Mouse (Mus musculus) liver, embryonic 11.5 days (tissue): Measurements from ENCODE around the gene Smad9. TPM values are rescaled to one million over a fixed set of nuclear protein-coding genes. Genes with fewer than 3 reads are reported as not detected.
"Not testable (repeated sequence)": the region's sequence is repeated elsewhere in the genome, so short reads cannot be mapped to it uniquely, and the experiment has no call there.

ENCODE experiments used
- ATAC-seq: fragments of 200-750 bp; cut with Nextera tagmentation; replicated peaks from 2 replicates; pipeline ENCODE4 v1.8.0; 2017; ENCODE audit warnings: moderate number of reproducible peaks, mild to moderate bottlenecking, moderate TSS enrichment, moderate library complexity; ENCODE audit not compliant: low FRiP score
- DNase-seq: peaks from one replicate; pipeline ENCODE4 v3.0.0-alpha.2; 2017; ENCODE audit warnings: low spot score
- H3K27ac ChIP-seq: fragments of 300-500 bp; sonication (generic); 2 replicates; pipeline ENCODE4 v1.5.1; 2014; ENCODE audit warnings: mild to moderate bottlenecking, low read depth, low read length, control low read depth
- H3K27me3 ChIP-seq: fragments of 300-500 bp; sonication (generic); replicated peaks from 2 replicates; pipeline ENCODE4 v1.6.1; 2014; ENCODE audit warnings: low read length, mixed read lengths; ENCODE audit not compliant: control insufficient read depth, insufficient read depth
- H3K36me3 ChIP-seq: fragments of 300-500 bp; sonication (generic); 2 replicates; pipeline ENCODE4 v1.6.1; 2014; ENCODE audit warnings: mild to moderate bottlenecking, low read length, moderate library complexity, mixed read lengths; ENCODE audit not compliant: control insufficient read depth, insufficient read depth
- H3K4me1 ChIP-seq: fragments of 300-500 bp; sonication (generic); replicated peaks from 2 replicates; pipeline ENCODE4 v1.6.1; 2014; ENCODE audit warnings: low read length, mixed read lengths; ENCODE audit not compliant: control insufficient read depth, insufficient read depth
- H3K4me2 ChIP-seq: fragments of 300-500 bp; sonication (generic); 2 replicates; pipeline ENCODE4 v1.6.1; 2014; ENCODE audit warnings: mild to moderate bottlenecking, control low read depth, moderate library complexity
- H3K4me3 ChIP-seq: fragments of 300-500 bp; sonication (generic); 2 replicates; pipeline ENCODE4 v1.5.1; 2014; ENCODE audit warnings: low read depth, low read length, control low read depth
- H3K9ac ChIP-seq: fragments of 300-500 bp; sonication (generic); 2 replicates; pipeline ENCODE4 v1.6.1; 2014; ENCODE audit warnings: low read depth, low read length, control low read depth
- H3K9me3 ChIP-seq: fragments of 300-500 bp; sonication (generic); 2 replicates; pipeline ENCODE4 v1.6.1; 2016; ENCODE audit warnings: low read length, inconsistent platforms, mixed read lengths; ENCODE audit not compliant: control insufficient read depth
- WGBS: fragments of 180-500 bp; shearing (Covaris S2); extraction: QIAGEN DNeasy Blood & Tissue Kit; methylation state at CpG from one replicate; pipeline ENCODE4 v1.1.7; 2014; 5-methylcytosine and 5-hydroxymethylcytosine counted together
- polyA plus RNA-seq: library from polyadenylated mRNA; unstranded; fragments of >200 nt; fragmentation: Nextera tagmentation; extraction: Ambion mirVana; gene quantifications from 2 replicates; pipeline ENCODE4 v1.2.1, GENCODE M21; 2014

Smad9 gene
- polyA plus RNA-seq, 1 experiment from 2014 or later: 0.66 TPM

DNA sequence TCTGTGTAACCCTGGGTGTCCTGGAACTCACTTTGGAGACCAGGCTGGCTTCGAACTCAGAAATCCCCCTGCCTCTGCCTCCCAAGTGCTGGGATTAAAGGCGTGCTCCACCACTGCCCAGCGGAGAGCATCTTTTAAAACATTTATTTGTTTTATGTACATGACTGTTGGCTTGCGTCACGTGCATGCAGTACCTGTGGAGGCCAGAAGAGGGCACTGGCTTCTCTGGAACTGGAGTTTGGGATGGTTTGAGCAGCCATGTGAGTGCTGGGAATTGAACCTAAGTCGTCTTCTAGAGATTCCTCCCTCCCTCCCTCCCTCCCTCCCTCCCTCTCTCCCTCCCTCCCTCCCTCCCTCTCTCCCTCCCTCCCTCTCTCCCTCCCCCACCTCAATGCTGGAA lies 10.1 kb downstream of the Smad9 start:
- not testable (repeated sequence) for H3K9me3 ChIP-seq, H3K27me3 ChIP-seq, H3K27ac ChIP-seq, H3K9ac ChIP-seq, H3K4me2 ChIP-seq, H3K36me3 ChIP-seq, H3K4me1 ChIP-seq, H3K4me3 ChIP-seq, DNase-seq, ATAC-seq
- WGBS: 81% methylated on average over 6 of the region's 6 CpGs

- Histone ChIP-seq H3K4me2 (no peak overlapping the region), H3K9ac (no peak overlapping the region), H3K9me3 (0 out of 2 replicates have a peak, but pooled peaks cover 3% of the 10 kb centered on the region), H3K4me3 (no peak overlapping the region), H3K27ac (no peak overlapping the region), H3K27me3 (no peaks in the 10 kb centered on the region), H3K36me3 (no peaks in the 10 kb centered on the region), H3K4me1 (peaks cover 3% of the 10 kb centered on the region; the same call in 1 of the 2 replicates)
- DNase-seq (no peak), ATAC-seq (no peak)
- WGBS: 74% methylated on average over 14 of the region's 14 CpGs
Measured at GRCm38 (mm10) chr3:54766034-54766433, 10.7 kb downstream of the Smad9 start.

- no peak for ATAC-seq
- Histone ChIP-seq H3K4me2 (no peak overlapping the region), H3K27me3 (no peaks in the 10 kb centered on the region), H3K4me3 (no peak overlapping the region), H3K9ac (no peak overlapping the region), H3K9me3 (0 out of 2 replicates have a peak, but pooled peaks cover 3% of the 10 kb centered on the region), H3K36me3 (no peaks in the 10 kb centered on the region), H3K4me1 (no peaks in the 10 kb centered on the region), H3K27ac (no peak overlapping the region)
- 76% methylated on average over 5 of the region's 5 CpGs for WGBS
- DNase-seq: no peak
Measured at GRCm38 (mm10) chr3:54766811-54767210, 11.4 kb downstream of the Smad9 start.

GRCm38 (mm10) chr3:54768592-54768991 lies 13.2 kb downstream of the Smad9 start:
- Histone ChIP-seq H3K9me3 (peaks cover 3% of the 10 kb centered on the region; the same call in 1 of the 2 replicates), H3K27ac (no peak overlapping the region), H3K27me3 (no peaks in the 10 kb centered on the region), H3K4me3 (no peak overlapping the region), H3K9ac (no peak overlapping the region), H3K36me3 (no peaks in the 10 kb centered on the region), H3K4me2 (no peak overlapping the region), H3K4me1 (no peaks in the 10 kb centered on the region)
- ATAC-seq (no peak), DNase-seq (no peak)
- 77% methylated on average over 8 of the region's 8 CpGs for WGBS

DNA sequence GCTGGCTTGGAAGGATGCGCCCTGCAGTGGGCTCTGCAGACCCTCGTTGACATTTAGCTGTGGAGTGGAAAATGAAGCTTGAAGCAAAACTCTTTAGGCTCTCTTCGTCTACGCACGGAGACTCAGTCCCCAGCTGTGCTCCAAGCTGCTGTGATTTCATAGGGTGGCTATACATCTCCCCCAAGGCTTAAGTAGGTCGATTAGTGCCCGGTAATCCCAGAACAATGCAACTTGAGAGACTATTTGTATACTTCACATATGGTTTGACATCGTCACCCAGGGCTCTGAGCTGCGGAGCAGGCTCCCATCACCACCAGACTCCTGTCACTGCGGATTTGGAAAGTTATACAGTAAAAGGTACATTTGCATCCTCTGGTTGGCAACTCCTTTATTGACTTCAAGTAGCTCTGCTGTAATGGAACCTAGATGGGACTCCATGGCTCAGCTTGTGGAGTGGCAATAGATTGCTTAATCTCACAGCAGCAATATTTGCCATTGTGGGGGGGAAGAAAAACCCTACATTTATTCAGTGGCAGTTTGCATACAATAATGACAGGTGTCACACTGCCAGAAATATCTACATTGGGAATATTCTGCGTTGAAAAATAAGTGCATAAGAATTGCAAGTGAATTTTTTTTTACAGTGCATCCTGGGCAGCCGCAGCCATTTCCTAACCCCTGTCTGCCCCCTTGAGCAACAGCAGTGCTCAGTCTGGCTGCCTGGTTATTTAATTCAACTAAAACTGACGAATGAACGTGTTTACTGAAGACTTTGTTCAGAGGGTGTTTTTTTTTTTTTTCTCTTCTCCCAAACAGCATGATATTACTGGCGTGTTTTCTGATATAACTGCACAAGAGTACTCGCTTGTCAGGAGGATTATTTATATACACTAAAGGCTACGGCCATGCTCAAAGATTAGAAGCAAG lies 14.2 kb downstream of the Smad9 start:
- Histone ChIP-seq H3K4me3 (no peak overlapping the region), H3K4me1 (no peaks in the 10 kb centered on the region), H3K27ac (no peak overlapping the region), H3K27me3 (no peaks in the 10 kb centered on the region), H3K36me3 (no peaks in the 10 kb centered on the region), H3K4me2 (no peak overlapping the region), H3K9ac (no peak overlapping the region), H3K9me3 (peaks cover 3% of the 10 kb centered on the region; the same call in 1 of the 2 replicates)
- ATAC-seq (no peak), DNase-seq (no peak)
- WGBS: 74% methylated on average over 17 of the region's 17 CpGs

DNA sequence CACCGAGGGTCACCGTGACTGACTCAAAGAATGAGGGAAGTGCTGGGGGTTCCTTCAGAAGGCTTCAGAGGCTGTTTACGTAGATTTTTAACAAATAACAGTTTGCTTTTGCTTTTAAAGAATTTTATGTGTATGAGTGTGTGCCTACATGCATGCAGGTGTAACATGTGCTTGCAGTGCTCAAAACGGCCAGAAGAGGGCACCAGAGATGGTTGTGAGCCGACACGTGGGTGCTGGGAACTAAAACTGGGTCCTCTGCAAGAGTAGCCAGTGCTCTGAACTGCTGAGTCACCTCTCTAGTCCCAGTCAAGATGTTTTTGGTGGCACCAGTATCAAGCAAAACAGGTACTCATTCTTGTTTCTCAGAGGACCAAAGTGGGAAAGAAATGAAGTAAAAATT lies 18.2 kb downstream of the Smad9 start:
- no peak overlapping the region for H3K27ac ChIP-seq
- no peaks in the 10 kb centered on the region for H3K36me3 ChIP-seq
- H3K9me3 ChIP-seq: peaks cover 3% of the 10 kb centered on the region; the same call in 1 of the 2 replicates
- 78% methylated on average over 6 of the region's 6 CpGs for WGBS
- H3K9ac ChIP-seq: no peak overlapping the region
- no peaks in the 10 kb centered on the region for H3K4me1 ChIP-seq
- no peak overlapping the region for H3K4me2 ChIP-seq
- DNase-seq (no peak), ATAC-seq (no peak)
- H3K4me3 ChIP-seq: no peak overlapping the region
- no peaks in the 10 kb centered on the region for H3K27me3 ChIP-seq

GRCm38 (mm10) chr3:54775989-54776631 lies 20.7 kb downstream of the Smad9 start:
- Histone ChIP-seq H3K9me3 (peaks cover 3% of the 10 kb centered on the region; the same call in 1 of the 2 replicates), H3K9ac (no peak overlapping the region)
- ATAC-seq: no peak

DNA sequence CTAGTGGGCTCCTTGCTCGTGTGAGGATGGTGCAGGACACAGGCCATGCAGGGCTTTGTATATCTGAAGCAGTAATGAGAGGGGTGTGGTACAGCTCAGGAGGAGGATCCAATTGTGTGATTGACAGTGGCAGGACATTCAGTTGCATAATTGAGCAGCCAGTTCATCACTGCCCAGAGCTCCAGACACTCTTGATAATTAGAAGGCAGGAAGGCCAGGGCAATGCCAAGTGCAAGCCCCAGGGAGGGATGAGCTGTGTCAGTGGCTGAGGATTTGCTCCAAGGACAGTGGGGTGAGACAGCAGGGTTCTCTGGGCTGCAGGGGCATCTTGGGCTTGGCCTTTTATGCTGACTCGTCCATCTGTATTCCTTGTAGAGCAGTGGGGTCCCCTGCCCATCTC lies 35.2 kb downstream of the Smad9 start:
- H3K4me2 ChIP-seq: no peak overlapping the region
- H3K4me3 ChIP-seq: no peak overlapping the region
- DNase-seq (no peak), ATAC-seq (no peak)
- no peak overlapping the region for H3K9ac ChIP-seq
- no peaks in the 10 kb centered on the region for H3K27me3 ChIP-seq
- H3K27ac ChIP-seq: no peak overlapping the region
- H3K9me3 ChIP-seq: peaks cover 8% of the 10 kb centered on the region
- no peaks in the 10 kb centered on the region; the same call in none of the 2 replicates for H3K36me3 ChIP-seq
- no peaks in the 10 kb centered on the region for H3K4me1 ChIP-seq
- 67% methylated on average over 2 of the region's 2 CpGs for WGBS

More at GRCm38 (mm10) chr3:54775989-54776631, 20.7 kb downstream of the Smad9 start:
- no peak for DNase-seq
- H3K36me3 ChIP-seq: no peaks in the 10 kb centered on the region; the same call in 1 of the 2 replicates
- H3K4me2 ChIP-seq: no peak overlapping the region
- WGBS: 60% methylated on average over 7 of the region's 7 CpGs
- no peaks in the 10 kb centered on the region for H3K27me3 ChIP-seq
- H3K4me3 ChIP-seq: no peak overlapping the region
- H3K27ac ChIP-seq: no peak overlapping the region
- H3K4me1 ChIP-seq: no peaks in the 10 kb centered on the region
